Mouse (Mus musculus): ENCODE measurements around the gene Rorb. TPM values are rescaled to one million over a fixed set of nuclear protein-coding genes. Genes with fewer than 3 reads are reported as not detected.

The Rorb gene
- polyA plus RNA-seq, 1 experiment from 2014 or later = 6.3 TPM

DNA sequence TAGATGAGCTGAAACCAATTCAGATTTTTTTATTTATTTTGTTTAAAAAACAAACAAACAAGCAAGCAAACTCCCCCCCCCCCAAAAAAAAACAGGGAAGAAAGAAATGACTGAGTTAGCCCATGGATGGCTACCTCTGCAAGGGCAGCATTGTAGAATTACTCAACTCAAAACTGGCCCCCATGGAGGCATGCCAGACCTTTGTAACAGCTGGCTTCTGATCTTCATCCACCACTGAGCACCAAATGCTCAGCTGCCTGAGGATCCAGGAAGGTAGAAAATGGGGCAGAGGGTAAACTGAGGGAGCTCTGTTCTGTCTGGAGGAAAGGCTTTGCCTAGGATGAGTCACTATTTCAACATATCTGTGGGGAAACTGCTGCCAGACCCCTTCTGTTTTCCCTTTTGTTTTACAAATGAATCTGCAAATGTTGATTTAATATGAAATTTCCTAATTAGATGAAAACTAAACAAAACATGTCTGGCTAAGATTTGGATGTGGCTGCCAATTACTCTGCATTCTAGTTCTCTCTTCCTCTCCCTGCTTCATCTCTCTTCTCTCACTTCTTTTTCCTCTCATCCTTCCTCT is 199.1 kb downstream of the Rorb start:
- Histone ChIP-seq H3K36me3 (ENCODE audit: control insufficient read depth, insufficient read depth, low read length) (no peaks in the 10 kb centered on the region), H3K9ac (ENCODE audit: low read length) (no peak overlapping the region), H3K9me3 (replicated peaks; ENCODE audit: control insufficient read depth, low read length) (no peaks in the 10 kb centered on the region), H3K27me3 (replicated peaks; ENCODE audit: control insufficient read depth, insufficient read depth, low read length) (no peaks in the 10 kb centered on the region), H3K27ac (ENCODE audit: low read depth, low read length) (no peak overlapping the region), H3K4me1 (ENCODE audit: control insufficient read depth, insufficient read depth, low read length) (no peaks in the 10 kb centered on the region), H3K4me3 (ENCODE audit: low read depth, low read length) (no peak overlapping the region), H3K4me2 (ENCODE audit: low read length) (no peak overlapping the region)
- no peak for DNase-seq (ENCODE audit: low spot score)
- no peak for ATAC-seq

DNA sequence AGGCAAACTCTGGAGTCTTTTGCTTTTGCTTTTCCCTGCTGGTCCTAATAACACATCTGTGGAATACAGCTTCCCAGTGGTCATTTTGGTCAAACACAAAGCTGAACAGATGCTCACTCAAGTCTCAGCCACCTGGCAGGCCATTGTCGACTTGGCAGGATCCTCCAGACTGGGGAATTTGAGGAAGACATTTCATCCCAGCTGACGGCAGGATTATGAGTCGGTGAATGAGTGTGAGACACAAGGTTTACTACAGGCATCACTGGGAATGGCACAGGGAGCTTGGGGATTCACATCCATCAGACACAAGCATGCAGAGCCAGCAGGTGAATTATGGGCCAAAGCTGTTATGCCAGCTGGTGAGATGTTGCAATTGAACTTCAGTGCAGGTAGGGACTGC is 201.4 kb downstream of the Rorb start:
- Histone ChIP-seq H3K4me3 (ENCODE audit: low read depth, low read length) (no peak overlapping the region), H3K9ac (ENCODE audit: low read length) (no peak overlapping the region), H3K4me1 (ENCODE audit: control insufficient read depth, insufficient read depth, low read length) (no peaks in the 10 kb centered on the region), H3K27me3 (replicated peaks; ENCODE audit: control insufficient read depth, insufficient read depth, low read length) (no peaks in the 10 kb centered on the region), H3K36me3 (ENCODE audit: control insufficient read depth, insufficient read depth, low read length) (no peaks in the 10 kb centered on the region), H3K27ac (ENCODE audit: low read depth, low read length) (no peak overlapping the region), H3K9me3 (replicated peaks; ENCODE audit: control insufficient read depth, low read length) (no peaks in the 10 kb centered on the region), H3K4me2 (ENCODE audit: low read length) (no peak overlapping the region)
- no peak for ATAC-seq
- 81% methylated on average over 3 of the region's 3 CpGs for WGBS
- no peak for DNase-seq (ENCODE audit: low spot score)

DNA sequence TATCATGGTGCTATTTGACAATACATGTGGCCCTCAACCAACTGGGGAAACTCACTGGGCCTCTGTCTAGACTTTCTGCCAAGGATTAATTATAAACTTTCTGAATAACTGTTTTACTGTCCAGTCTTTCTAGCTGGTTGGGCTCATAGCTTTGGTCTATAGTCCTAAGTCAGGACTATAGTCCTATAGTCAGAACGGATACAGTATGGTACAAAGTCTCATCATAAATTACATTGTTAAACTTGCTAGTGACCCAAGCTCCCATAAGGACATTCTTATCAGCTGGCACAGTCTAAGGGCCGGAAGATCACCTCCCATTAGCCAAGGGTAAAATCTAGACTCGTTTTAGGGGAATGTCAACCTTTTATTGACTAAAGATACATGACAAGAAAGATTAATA is 205.5 kb downstream of the Rorb start:
- Histone ChIP-seq H3K27ac (ENCODE audit: low read depth, low read length) (no peak overlapping the region), H3K9me3 (replicated peaks; ENCODE audit: control insufficient read depth, low read length) (no peaks in the 10 kb centered on the region), H3K4me2 (ENCODE audit: low read length) (no peak overlapping the region), H3K4me3 (ENCODE audit: low read depth, low read length) (no peak overlapping the region), H3K36me3 (ENCODE audit: control insufficient read depth, insufficient read depth, low read length) (no peaks in the 10 kb centered on the region), H3K9ac (ENCODE audit: low read length) (no peak overlapping the region), H3K4me1 (ENCODE audit: control insufficient read depth, insufficient read depth, low read length) (peaks cover 2% of the 10 kb centered on the region; the same call in 1 of the 2 replicates), H3K27me3 (replicated peaks; ENCODE audit: control insufficient read depth, insufficient read depth, low read length) (no peaks in the 10 kb centered on the region)
- ATAC-seq = no peak
- no peak for DNase-seq (ENCODE audit: low spot score)
- 77% methylated on average over 3 of the region's 3 CpGs for WGBS

DNA sequence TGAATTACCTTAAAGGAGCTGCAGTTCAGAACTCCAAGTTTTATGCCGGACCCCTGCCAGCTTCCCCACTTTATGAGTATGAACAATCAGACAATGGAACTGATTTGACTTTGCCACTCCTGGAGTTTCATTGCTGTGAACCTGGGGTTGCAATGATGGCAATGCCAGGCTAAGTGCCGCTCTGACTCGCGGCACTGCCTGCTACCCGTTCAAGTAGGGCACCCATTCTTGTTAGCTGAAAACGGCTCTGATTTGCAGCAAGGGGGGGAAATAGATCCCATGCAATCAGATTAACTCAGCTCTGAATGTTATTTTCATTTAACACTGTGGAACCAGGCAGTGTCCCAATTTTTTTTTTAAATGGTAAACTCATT is 208.3 kb downstream of the Rorb start:
- no peak for DNase-seq (ENCODE audit: low spot score)
- Histone ChIP-seq H3K9ac (ENCODE audit: low read length) (no peak overlapping the region), H3K4me1 (ENCODE audit: control insufficient read depth, insufficient read depth, low read length) (peaks cover 2% of the 10 kb centered on the region), H3K9me3 (replicated peaks; ENCODE audit: control insufficient read depth, low read length) (no peaks in the 10 kb centered on the region), H3K36me3 (ENCODE audit: control insufficient read depth, insufficient read depth, low read length) (no peaks in the 10 kb centered on the region), H3K27ac (ENCODE audit: low read depth, low read length) (no peak overlapping the region; the same call in 1 of the 2 replicates), H3K4me2 (ENCODE audit: low read length) (no peak overlapping the region), H3K27me3 (replicated peaks; ENCODE audit: control insufficient read depth, insufficient read depth, low read length) (no peaks in the 10 kb centered on the region), H3K4me3 (ENCODE audit: low read depth, low read length) (no peak overlapping the region)
- WGBS = 61% methylated on average over 6 of the region's 6 CpGs
- ATAC-seq = no peak

DNA sequence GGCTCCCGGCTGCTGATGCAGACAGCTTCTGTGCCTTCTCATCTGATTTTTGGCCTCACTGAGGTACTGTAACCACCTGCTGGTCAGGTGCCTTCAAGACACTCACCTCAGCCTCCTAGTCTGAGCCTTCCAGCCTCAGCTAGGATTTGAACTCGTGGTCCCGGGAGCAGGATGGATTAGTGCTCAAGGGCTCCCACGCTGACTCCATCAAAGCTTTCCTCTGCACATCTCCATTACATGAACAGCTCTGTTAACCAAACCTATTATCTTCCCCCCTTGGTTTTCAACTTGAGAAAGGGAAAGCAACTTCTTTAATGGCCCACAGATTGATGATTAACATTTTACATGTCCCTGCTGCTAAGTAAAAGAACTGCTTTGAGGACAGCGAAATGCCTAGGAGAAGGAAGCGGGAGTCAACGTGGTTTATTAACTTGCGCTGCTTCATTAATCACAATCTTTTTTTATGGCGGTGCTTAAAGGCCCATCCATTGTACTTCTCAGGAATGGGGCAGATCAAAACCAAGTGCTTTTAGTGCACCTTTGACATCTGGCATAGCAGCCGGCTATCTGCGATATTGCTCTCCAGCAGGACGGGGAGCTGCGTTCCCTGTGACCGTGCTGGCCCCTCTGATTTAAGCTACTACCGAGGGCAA is 208.8 kb downstream of the Rorb start:
- no peak overlapping the region for H3K4me2 ChIP-seq (ENCODE audit: low read length)
- H3K4me3 ChIP-seq (ENCODE audit: low read depth, low read length) = no peak overlapping the region
- no peak overlapping the region for H3K9ac ChIP-seq (ENCODE audit: low read length)
- WGBS = 63% methylated on average over 15 of the region's 15 CpGs
- DNase-seq (ENCODE audit: low spot score) = no peak
- no peaks in the 10 kb centered on the region for H3K27me3 ChIP-seq (replicated peaks; ENCODE audit: control insufficient read depth, insufficient read depth, low read length)
- H3K9me3 ChIP-seq (replicated peaks; ENCODE audit: control insufficient read depth, low read length) = no peaks in the 10 kb centered on the region
- H3K36me3 ChIP-seq (ENCODE audit: control insufficient read depth, insufficient read depth, low read length) = no peaks in the 10 kb centered on the region
- H3K27ac ChIP-seq (ENCODE audit: low read depth, low read length) = no peak overlapping the region; the same call in 1 of the 2 replicates
- H3K4me1 ChIP-seq (ENCODE audit: control insufficient read depth, insufficient read depth, low read length) = peaks cover 2% of the 10 kb centered on the region
- ATAC-seq = no peak

DNA sequence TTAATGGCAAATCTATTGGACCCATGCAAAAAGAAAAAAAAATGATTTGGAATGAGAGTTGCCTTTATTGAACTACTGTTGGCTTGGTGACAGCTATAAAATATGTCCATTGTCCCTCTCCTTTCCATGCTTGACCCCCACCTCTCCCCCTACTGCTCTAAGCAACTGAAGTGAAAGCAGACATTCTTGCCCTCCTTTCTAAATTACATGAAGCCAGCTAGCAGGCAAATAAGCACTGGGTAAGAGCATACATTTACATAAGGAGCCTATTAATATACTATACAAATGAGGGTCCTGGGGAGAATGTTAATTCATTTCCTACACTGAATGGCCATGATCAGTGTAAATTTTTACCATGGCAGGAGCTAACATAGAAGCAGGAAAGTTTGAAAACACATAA is 212.8 kb downstream of the Rorb start:
- Histone ChIP-seq H3K4me1 (ENCODE audit: control insufficient read depth, insufficient read depth, low read length) (peaks cover 2% of the 10 kb centered on the region), H3K4me3 (ENCODE audit: low read depth, low read length) (no peak overlapping the region), H3K36me3 (ENCODE audit: control insufficient read depth, insufficient read depth, low read length) (no peaks in the 10 kb centered on the region), H3K4me2 (ENCODE audit: low read length) (no peak overlapping the region), H3K9me3 (replicated peaks; ENCODE audit: control insufficient read depth, low read length) (no peaks in the 10 kb centered on the region), H3K27ac (ENCODE audit: low read depth, low read length) (no peak overlapping the region), H3K9ac (ENCODE audit: low read length) (no peak overlapping the region), H3K27me3 (replicated peaks; ENCODE audit: control insufficient read depth, insufficient read depth, low read length) (no peaks in the 10 kb centered on the region)
- DNase-seq (ENCODE audit: low spot score) (peak; percentile 12), ATAC-seq (no peak)

DNA sequence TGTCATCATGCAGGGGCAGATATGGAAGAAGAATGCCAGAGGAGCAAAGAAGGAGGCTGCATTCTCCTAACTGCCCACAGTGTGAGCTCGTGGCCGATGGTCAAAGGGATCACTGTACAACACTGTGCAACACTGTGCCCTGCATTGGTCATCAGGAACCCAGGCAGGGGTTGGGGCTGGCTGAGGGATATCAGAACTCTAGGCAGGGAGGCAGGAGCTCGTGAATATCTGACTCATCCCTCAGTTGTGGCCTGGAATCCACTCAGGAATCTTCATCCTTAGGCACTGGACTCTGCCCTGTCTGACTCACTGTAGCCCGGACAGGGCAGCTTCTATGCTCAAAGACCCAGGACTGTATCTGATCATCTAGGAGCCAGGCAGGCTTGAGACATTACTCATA is 220.8 kb downstream of the Rorb start:
- Histone ChIP-seq H3K9me3 (replicated peaks; ENCODE audit: control insufficient read depth, low read length) (no peaks in the 10 kb centered on the region), H3K4me2 (ENCODE audit: low read length) (no peak overlapping the region), H3K27me3 (replicated peaks; ENCODE audit: control insufficient read depth, insufficient read depth, low read length) (no peaks in the 10 kb centered on the region), H3K4me3 (ENCODE audit: low read depth, low read length) (no peak overlapping the region), H3K4me1 (ENCODE audit: control insufficient read depth, insufficient read depth, low read length) (peaks cover 7% of the 10 kb centered on the region), H3K36me3 (ENCODE audit: control insufficient read depth, insufficient read depth, low read length) (no peaks in the 10 kb centered on the region), H3K9ac (ENCODE audit: low read length) (no peak overlapping the region), H3K27ac (ENCODE audit: low read depth, low read length) (no peak overlapping the region)
- WGBS = 75% methylated on average over 4 of the region's 4 CpGs
- DNase-seq (ENCODE audit: low spot score) = no peak
- no peak for ATAC-seq

DNA sequence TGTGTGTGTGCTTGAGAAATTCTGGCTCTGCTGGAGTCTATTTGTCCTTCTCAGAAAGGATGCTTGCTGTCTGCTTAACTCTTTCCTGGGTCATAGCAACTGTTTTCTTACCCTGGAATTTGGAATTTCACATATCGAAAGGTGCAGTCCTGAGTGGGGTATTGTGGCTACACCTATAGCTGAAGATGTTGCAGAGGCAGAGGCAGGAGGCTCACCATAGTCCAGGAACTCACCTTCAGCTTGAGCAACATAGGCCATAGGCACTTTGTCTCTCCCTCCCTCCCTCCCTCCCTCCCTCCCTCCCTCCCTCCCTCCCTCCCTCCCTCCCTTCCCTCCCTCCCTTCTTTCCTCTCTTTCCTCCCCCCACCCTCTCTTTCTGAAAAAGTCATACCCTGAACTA is 221.4 kb downstream of the Rorb start:
- no peaks in the 10 kb centered on the region for H3K27me3 ChIP-seq (replicated peaks; ENCODE audit: control insufficient read depth, insufficient read depth, low read length)
- H3K4me1 ChIP-seq (ENCODE audit: control insufficient read depth, insufficient read depth, low read length) = peaks cover 7% of the 10 kb centered on the region
- no peak for DNase-seq (ENCODE audit: low spot score)
- H3K4me3 ChIP-seq (ENCODE audit: low read depth, low read length) = peak overlapping the region; percentile 31
- peak overlapping the region; percentile 78 for H3K27ac ChIP-seq (ENCODE audit: low read depth, low read length)
- peak overlapping the region; percentile 58 for H3K4me2 ChIP-seq (ENCODE audit: low read length)
- peak overlapping the region; percentile 59; the same call in 1 of the 2 replicates for H3K9ac ChIP-seq (ENCODE audit: low read length)
- peak; percentile 41 for ATAC-seq
- no peaks in the 10 kb centered on the region for H3K36me3 ChIP-seq (ENCODE audit: control insufficient read depth, insufficient read depth, low read length)
- no peaks in the 10 kb centered on the region for H3K9me3 ChIP-seq (replicated peaks; ENCODE audit: control insufficient read depth, low read length)
- WGBS = 64% methylated on average over 1 of the region's 1 CpGs

DNA sequence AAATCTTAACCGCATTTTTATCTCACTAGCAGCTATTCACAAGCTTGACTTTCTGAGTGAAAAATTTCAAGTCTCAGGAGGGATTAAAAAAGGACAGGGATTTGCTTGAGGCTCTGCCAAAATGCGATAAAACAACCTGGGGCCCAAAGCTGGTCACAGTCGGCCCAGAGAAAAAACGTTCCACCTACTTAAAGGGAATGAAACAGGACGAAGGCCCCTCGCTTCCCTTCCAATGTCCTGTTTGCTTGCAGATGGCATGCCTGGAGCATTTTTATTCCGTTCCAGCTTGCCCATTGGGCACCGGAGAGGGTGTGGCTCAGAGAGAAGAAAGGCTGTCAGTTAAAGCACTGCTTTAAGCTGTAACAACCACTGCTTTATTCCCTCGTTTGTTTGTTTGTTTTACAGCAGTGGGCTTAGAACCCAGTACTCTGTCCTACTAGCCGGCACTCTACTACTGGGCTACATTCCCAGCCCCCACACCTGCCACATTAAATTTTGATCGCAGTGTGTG is 221.8 kb downstream of the Rorb start:
- DNase-seq (ENCODE audit: low spot score) = peak; percentile 84
- Histone ChIP-seq H3K4me1 (ENCODE audit: control insufficient read depth, insufficient read depth, low read length) (peaks cover 7% of the 10 kb centered on the region), H3K36me3 (ENCODE audit: control insufficient read depth, insufficient read depth, low read length) (no peaks in the 10 kb centered on the region), H3K4me2 (ENCODE audit: low read length) (peak overlapping the region; percentile 58), H3K4me3 (ENCODE audit: low read depth, low read length) (peak overlapping the region; percentile 31), H3K9ac (ENCODE audit: low read length) (peak overlapping the region; percentile 59), H3K27ac (ENCODE audit: low read depth, low read length) (peak overlapping the region; percentile 78), H3K9me3 (replicated peaks; ENCODE audit: control insufficient read depth, low read length) (no peaks in the 10 kb centered on the region), H3K27me3 (replicated peaks; ENCODE audit: control insufficient read depth, insufficient read depth, low read length) (no peaks in the 10 kb centered on the region)
- peak; percentile 87 for ATAC-seq
- WGBS = 3% methylated on average over 11 of the region's 11 CpGs

Data from forebrain, embryonic 14.5 days (tissue).